Mouse (Mus musculus) liver (tissue): Measurements from ENCODE around the gene Nlk.

Source experiments
- DNase-seq: peaks from one replicate; pipeline ENCODE4 v3.0.0-alpha.2; 2020; ENCODE audit warnings: mixed read lengths

Gene Nlk

DNA sequence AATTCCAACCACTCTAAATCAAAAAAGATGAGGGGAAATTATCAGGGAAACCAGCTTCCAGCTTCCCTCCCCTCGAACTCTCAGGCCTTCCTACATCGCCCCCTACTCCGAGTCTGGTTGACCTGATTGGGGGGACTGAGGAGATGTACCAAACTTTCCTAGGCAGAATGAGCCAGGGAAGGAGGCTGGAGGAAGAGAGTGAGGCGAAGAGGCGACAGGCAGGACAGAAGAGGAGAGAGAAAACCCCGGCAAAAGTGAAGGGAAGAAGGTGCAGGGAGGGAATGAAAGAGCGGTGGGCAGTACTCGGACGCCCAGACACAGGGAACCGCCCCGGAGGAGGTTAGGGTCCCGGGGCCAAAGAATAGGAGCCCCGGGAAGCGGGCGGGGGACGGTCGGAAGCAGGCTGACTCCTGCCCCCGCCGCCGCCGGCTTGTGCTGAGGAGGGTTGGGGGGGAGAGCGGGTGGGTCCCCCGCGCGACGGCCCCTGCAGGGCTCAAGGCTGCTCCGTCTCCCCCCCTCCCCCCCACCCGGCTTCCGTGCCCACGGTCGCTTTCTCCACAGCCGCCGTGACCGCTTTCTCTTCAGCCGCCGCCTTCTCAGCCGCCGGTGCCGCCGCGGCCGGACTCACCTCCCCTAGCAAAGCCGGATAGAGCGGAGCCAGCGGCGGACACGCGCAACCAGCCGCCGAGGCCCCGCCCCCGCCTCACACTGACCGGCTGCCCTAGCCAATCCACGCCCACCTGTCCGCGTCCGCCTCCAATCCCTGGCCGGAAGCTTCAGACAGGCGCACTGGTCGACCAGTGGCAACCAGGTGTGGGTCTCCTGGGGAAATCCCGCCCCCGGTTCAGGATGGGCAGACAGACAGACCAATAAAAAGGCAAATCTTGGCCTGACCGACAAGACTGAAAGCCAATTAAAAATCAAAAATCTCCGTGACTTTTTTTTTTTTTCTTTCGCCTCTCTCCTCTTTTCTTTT lies at the start of gene Nlk:
Gene Nlk (minus strand): TSS at position 597 of the 976 bp plus-strand sequence.
- peak; percentile 100 for DNase-seq

GRCm38 (mm10) chr11:78746264-78746663 lies 49.1 kb upstream of the Nlk start:
- DNase-seq: no peak

GRCm38 (mm10) chr11:78745475-78745874 lies 48.3 kb upstream of the Nlk start:
- DNase-seq: no peak

GRCm38 (mm10) chr11:78742461-78742860 lies 45.3 kb upstream of the Nlk start:
- no peak for DNase-seq

- no peak for DNase-seq
These were observed 44.8 kb upstream of the Nlk start for GRCm38 (mm10) chr11:78741958-78742357.

GRCm38 (mm10) chr11:78739361-78739760 lies 42.2 kb upstream of the Nlk start:
- no peak for DNase-seq

GRCm38 (mm10) chr11:78736877-78737408 lies 39.8 kb upstream of the Nlk start:
- no peak for DNase-seq

DNA sequence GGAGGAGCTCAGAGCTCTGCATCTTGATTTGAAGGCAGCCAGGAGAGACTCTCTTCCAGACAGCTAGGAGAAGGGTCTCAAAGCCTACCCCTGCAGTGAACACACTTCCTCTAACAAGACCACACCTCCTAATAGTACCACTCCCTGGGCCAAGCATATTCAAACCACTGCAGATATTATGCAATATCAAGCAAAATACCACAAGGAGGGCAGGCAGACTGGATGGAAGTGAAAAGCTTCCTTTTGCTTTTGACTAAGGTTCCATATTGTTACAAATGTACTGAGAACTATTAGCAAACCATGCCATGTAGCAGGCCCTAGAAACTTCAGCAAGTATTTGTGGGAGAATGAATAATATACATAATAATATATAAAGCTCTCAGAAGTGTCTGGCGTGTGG lies 38.0 kb upstream of the Nlk start:
- no peak for DNase-seq

DNA sequence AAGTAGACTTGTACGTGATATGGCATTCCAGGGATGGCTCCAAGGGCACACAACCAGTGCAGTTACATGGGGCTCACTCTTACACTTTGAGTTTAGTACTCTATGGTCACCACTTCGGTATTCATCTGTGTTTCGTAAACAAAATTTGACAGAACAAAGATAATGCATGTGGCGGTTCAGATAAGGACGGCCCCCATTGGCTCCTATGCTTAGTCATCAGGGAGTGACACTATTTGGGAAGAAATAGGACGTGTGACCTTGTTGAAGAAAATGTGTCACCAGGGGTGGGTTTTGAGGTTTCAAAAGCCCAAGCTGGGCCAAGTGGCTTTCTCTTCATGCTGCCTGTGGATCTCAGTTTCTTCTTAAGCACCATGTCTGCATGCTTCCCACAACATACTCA lies 35.4 kb upstream of the Nlk start:
- DNase-seq: no peak

DNA sequence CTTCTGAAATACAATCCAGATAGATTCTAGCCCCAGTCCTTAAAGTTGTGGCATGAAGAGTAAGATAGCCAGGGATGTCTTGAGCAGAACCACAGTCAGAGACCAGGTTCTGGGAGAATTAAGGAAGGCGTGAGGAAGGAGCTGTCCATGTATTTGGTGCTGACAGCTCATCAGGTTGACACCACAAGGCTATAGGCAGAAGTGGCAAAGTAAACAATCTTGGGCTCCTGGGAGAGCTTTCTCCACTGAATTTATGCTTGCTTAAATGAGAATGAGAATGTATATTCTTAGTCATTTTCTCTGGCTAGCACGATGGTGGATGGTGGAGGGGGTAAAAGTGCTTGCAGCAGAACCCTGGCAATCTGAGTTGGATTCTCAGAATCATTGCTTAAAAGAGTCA lies 33.7 kb upstream of the Nlk start:
- no peak for DNase-seq

- DNase-seq: no peak
These were observed 30.9 kb upstream of the Nlk start for GRCm38 (mm10) chr11:78728041-78728440.

DNA sequence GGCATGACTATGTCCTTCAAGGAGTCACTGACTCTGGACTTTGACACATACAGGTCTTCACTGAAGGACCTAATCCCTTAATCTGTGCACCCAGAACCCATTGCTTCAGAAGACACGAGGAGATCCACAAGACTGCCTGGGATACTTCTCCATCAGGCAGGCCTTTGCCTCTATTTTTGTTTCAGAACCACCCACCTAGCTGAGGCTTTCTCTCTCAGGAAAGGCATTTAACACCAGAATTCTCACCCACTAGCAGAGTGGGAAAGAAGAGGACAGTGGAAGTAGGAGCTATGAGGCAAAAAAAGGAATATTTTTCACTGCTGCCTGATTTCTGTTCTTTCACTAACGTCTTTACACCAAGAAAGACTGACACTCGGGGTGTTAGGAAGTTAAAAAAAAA lies 29.2 kb upstream of the Nlk start:
- DNase-seq: no peak

DNA sequence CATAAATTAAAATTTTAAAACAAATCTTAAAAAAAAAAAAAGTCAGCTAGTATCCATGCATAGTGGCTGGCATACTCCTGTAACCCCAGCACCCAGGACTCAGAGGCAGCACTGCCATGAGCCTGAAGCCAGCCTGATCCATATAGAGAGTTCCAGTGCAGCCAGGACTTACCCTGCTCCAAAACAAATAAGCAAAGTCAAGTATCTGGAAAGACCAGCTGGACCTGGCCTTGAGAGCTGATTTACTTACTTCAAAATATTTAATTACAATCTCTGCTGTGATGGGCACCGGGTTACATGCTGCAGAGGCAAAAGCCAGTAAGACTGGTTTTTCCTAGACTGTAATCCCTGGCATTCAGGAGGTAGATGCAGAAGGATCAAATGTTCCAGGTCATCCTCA lies 27.6 kb upstream of the Nlk start:
- DNase-seq: no peak

DNA sequence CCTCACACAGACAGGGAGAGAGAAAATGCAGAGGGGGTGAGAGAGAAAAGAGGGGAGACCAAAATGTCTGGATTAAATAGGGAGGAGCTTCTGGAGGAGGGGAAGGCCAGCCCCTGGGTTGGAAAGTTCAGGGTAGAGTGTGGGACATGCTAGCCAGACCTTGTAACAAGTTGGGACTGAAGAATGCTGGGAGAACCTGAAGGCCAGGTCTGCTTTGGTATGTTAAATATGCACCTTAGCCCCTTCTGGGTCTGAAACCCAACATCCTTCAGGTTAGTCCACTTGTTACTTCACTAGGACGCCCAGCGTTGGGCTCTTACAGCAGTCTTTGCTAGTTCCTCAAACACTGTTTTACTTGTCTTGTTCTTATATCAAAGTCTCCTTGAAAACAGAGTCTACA lies 24.2 kb upstream of the Nlk start:
- no peak for DNase-seq

DNA sequence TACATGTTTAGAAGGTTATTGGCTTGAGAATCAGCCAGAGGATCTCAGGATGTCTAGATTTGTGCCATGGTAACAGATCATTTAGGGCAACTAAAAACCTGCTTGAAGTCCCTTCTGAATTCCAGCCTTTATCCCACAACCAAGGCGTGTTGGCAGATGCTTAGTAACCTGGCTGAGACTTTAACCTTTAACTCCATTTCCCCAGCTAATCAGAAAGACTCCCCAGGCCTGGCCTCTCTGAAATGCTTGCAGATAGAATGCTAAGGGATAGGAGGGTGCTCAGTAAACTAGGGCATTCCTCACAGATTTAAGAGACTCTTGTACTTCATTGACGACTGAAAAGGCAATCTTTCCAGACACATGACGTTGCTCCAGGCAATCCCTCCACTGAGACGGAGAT lies 20.5 kb upstream of the Nlk start:
- no peak for DNase-seq

DNA sequence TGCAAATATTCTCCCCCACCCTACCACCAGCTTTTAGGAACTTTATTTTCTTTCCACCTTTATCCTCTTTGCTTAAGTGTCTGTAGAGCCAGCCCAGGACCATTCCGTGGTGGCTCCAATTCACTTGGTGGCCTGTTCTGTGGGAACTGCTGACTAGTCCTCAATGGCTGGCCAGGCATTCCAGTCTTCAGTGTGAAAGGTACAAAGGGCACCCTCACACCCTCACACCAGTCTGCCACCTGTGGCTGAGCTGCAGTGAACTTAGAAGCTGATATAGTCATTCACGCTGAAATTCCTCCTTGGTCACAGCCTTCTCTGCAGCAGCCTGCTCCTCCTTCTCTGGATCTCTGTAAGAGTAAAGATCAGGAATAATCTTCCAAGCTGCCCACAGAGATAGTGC lies 11.5 kb upstream of the Nlk start:
- DNase-seq: no peak

DNA sequence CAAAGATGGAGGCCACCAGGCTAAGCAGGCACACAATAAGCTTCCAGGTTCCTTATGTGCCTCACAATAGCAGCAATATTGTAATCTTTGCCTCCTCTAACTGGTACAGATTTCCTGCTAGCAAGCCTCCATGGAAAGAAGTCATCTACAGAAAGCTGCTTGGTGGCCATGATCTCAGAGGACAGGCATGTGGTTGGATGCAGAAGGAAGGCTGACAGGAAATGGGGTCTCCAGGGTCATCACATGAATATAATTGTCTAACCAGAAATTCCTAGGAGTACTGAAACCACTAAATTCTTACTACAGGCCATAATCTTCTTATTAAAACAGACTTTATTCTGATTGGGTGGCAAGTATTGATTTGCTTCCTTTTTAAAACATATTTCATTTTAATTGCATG lies 8.9 kb upstream of the Nlk start:
- DNase-seq: no peak

DNA sequence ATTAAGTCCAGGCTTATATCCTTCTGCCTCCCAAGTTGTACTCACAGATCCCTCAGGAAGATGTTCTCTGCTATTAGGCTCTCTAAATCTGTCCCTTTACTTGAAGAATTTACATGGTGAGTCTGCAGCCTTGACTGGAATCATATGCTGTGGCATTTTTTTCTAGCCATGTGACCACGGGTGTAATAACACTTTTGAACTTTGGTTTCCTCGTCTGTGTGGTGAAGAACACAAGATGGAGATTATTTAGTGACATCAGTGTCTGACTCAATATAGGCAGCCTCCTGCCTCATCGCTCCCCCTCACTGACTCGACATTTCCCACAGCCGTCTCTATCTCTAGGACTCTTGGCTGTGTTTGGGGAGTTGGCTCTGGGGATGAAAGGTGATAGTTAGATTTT lies 5.9 kb upstream of the Nlk start:
- DNase-seq: no peak

GRCm38 (mm10) chr11:78702319-78702718 lies 5.1 kb upstream of the Nlk start:
- no peak for DNase-seq

DNA sequence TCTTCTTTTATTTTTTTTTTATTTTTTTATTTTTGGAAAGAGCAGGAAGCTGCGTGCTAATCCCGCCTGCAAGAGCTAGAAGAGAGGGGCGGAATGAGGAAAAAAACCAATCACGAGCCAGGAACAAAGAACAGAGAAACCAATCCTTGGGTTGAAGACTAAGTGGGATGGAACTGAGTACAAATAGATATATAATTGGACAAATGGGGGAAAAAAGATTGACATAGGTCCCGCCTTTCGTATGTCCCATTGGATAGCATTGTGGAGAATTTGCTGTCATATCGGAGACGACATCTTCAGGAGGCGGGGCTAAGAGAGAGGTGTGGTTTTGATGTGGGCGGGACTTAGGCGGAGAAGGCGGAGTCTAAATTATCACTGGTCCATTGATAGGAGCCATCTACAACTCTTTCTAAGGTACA lies 589 bp upstream of the Nlk start:
- DNase-seq: peak; percentile 91

DNA sequence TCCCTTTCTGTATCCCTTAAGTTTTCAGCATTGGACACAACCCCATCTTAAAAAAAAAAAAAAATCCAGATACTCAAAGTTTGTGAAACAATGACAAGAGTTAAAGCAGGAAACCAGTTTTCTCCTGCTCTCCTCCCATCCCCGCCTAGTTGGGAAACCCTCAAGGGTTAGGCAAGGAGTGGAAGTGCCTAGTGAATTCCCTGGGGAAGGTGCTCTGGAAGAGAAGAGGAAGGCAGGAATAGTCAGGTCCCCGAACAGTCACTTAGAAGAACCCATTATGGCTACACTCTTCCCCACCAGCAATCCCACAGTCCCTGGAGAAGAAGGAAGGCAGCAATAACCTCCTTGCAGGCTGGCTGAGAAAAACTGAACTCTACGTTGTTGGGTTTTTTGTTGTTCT lies 2.9 kb downstream of the Nlk start:
- DNase-seq: no peak

GRCm38 (mm10) chr11:78693307-78693706 lies 3.9 kb downstream of the Nlk start:
- no peak for DNase-seq

GRCm38 (mm10) chr11:78691201-78691600 lies 6.0 kb downstream of the Nlk start:
- DNase-seq: no peak

DNA sequence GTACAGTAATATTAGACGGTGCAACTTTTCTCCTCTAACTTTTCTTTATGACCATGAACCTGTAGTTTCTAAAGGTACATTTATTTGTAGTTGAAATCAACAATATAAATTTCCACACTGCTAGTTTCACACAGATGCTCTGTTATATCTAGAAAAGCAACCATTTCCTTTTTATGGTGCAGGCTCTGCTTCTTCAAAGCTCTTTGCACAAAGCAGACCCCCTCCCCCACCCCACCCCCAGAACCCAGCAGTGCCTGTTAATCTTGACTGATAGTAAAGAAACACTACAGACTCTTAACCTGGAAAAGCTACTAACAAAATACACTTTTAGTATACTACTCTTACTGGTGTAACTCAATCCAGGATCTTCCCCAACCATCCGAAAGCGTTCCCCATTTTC lies 6.6 kb downstream of the Nlk start:
- DNase-seq: no peak

DNA sequence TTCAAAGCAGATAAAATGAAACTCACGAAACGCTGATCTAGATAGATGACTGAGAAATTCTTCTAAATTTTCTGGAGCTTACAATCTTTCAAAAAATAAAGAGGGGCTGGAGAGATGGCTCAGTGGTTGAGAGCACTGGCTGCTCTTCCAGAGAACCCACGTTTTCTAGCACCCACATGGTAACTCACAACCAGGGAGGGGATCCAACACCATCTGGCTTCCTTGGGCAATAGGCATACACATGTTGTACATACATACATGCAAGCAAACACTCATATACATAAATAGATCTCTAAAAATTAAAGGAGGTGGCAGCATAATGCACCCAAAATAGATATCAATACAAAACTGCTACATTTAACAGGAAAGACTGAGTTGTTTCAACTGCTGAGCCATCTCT lies 16.1 kb downstream of the Nlk start:
- DNase-seq: no peak
